Mouse (Mus musculus): Measurements from ENCODE around the gene Xrra1.
"Not testable (repeated sequence)": the region's sequence is repeated elsewhere in the genome, so short reads cannot be mapped to it uniquely, and the experiment has no call there.

The Xrra1 gene

GRCm38 (mm10) chr7:99896905-99897304, 38.0 kb downstream of the Xrra1 start:
- no peak for DNase-seq (ENCODE audit: low spot score in 2 of 2)

- no peak for DNase-seq (ENCODE audit: low spot score in 2 of 2)
These were observed 43.3 kb downstream of the Xrra1 start for GRCm38 (mm10) chr7:99902208-99902607.

GRCm38 (mm10) chr7:99902918-99903665, 44.2 kb downstream of the Xrra1 start:
- no peak for DNase-seq (ENCODE audit: low spot score in 2 of 2)

GRCm38 (mm10) chr7:99904421-99905005, 45.6 kb downstream of the Xrra1 start:
- no peak for DNase-seq (ENCODE audit: low spot score in 2 of 2)

- DNase-seq (ENCODE audit: low spot score in 2 of 2), result no peak
These were observed 47.4 kb downstream of the Xrra1 start for GRCm38 (mm10) chr7:99906346-99906745.

- no peak for DNase-seq (ENCODE audit: low spot score in 2 of 2)
These were observed 48.5 kb downstream of the Xrra1 start for GRCm38 (mm10) chr7:99907463-99907862.

- no peak for DNase-seq (ENCODE audit: low spot score in 2 of 2)
These were observed 52.1 kb downstream of the Xrra1 start for GRCm38 (mm10) chr7:99911038-99911437.

- no peak for DNase-seq (ENCODE audit: low spot score in 2 of 2)
These were observed 55.4 kb downstream of the Xrra1 start for GRCm38 (mm10) chr7:99914316-99914715.

- DNase-seq (ENCODE audit: low spot score in 2 of 2), result no peak
These were observed 56.6 kb downstream of the Xrra1 start for GRCm38 (mm10) chr7:99915511-99915910.

- DNase-seq (ENCODE audit: low spot score in 2 of 2), result no peak
These were observed 57.9 kb downstream of the Xrra1 start for GRCm38 (mm10) chr7:99916741-99917319.

- DNase-seq (ENCODE audit: low spot score in 2 of 2), result no peak
These were observed 58.5 kb downstream of the Xrra1 start for GRCm38 (mm10) chr7:99917320-99917844.

- no peak for DNase-seq (ENCODE audit: low spot score in 2 of 2)
These were observed 60.2 kb downstream of the Xrra1 start for GRCm38 (mm10) chr7:99919164-99919563.

- DNase-seq (ENCODE audit: low spot score in 2 of 2), result no peak
These were observed 61.1 kb downstream of the Xrra1 start for GRCm38 (mm10) chr7:99919971-99920370.

GRCm38 (mm10) chr7:99920416-99920815, 61.5 kb downstream of the Xrra1 start:
- no peak for DNase-seq (ENCODE audit: low spot score in 2 of 2)

- DNase-seq (ENCODE audit: low spot score in 2 of 2), result peak; percentile 27 to 56
These were observed 68.2 kb downstream of the Xrra1 start for GRCm38 (mm10) chr7:99926916-99927714.

GRCm38 (mm10) chr7:99935758-99936157, 76.8 kb downstream of the Xrra1 start:
- DNase-seq (ENCODE audit: low spot score in 2 of 2), result no peak

GRCm38 (mm10) chr7:99940669-99941068, 81.8 kb downstream of the Xrra1 start:
- DNase-seq (ENCODE audit: low spot score in 2 of 2), result no peak

- no peak for DNase-seq (ENCODE audit: low spot score in 2 of 2)
These were observed 85.6 kb downstream of the Xrra1 start for GRCm38 (mm10) chr7:99944520-99944919.

- DNase-seq (ENCODE audit: low spot score in 2 of 2), result not testable (repeated sequence)
These were observed 86.1 kb downstream of the Xrra1 start for GRCm38 (mm10) chr7:99945012-99945411.

- no peak for DNase-seq (ENCODE audit: low spot score in 2 of 2)
These were observed 87.0 kb downstream of the Xrra1 start for GRCm38 (mm10) chr7:99945939-99946338.

- DNase-seq (ENCODE audit: low spot score in 2 of 2), result no peak
These were observed 87.4 kb downstream of the Xrra1 start for GRCm38 (mm10) chr7:99946356-99946755.

GRCm38 (mm10) chr7:99947329-99947728, 88.4 kb downstream of the Xrra1 start:
- no peak for DNase-seq (ENCODE audit: low spot score in 2 of 2)
